ENCODE assay signal across 20 mouse cellular contexts in genomic region chr15:77273947-77274346, GRCm38 (mm10).
"Had no signal": no experiment of that assay in that cellular context is flagged by ENCODE, and none has a peak within 500 bp of the region (broad histone marks: within the 10 kb centered on the region; RNA-seq: fewer than 3 reads in every experiment).

No protein-coding gene starts in this region.

- DNase-seq: kidney, adult 9 months; kidney, postnatal 14 days; kidney, postnatal 4 days; left cerebral cortex, postnatal 4 days; liver, postnatal 0 days; lung, embryonic 14.5 days; right cerebral cortex, postnatal 25 days; thymus, adult 2 months; thymus, postnatal 14 days; thymus, postnatal 4 days had no signal

- H3K9me3 ChIP-seq: limb, embryonic 12.5 days; limb, embryonic 15.5 days; midbrain, embryonic 12.5 days; midbrain, embryonic 15.5 days; neural tube, embryonic 13.5 days had no signal

- H3K36me3 ChIP-seq: limb, embryonic 12.5 days; limb, embryonic 15.5 days; midbrain, embryonic 12.5 days; midbrain, embryonic 15.5 days; neural tube, embryonic 13.5 days had no signal

- ATAC-seq: liver, postnatal 0 days; lung, postnatal 0 days; midbrain, embryonic 15.5 days had no signal

- H3K4me3 ChIP-seq: limb, embryonic 12.5 days; limb, embryonic 15.5 days; midbrain, embryonic 12.5 days; midbrain, embryonic 15.5 days; myocyte; neural tube, embryonic 13.5 days had no signal

- H3K27ac ChIP-seq: limb, embryonic 12.5 days; limb, embryonic 15.5 days; liver, embryonic 14.5 days; macrophage; midbrain, embryonic 12.5 days; midbrain, embryonic 15.5 days; neural tube, embryonic 13.5 days had no signal

- H3K9ac ChIP-seq: limb, embryonic 12.5 days; limb, embryonic 15.5 days; liver, embryonic 14.5 days; liver, postnatal 0 days; lung, embryonic 14.5 days; midbrain, embryonic 12.5 days; midbrain, embryonic 15.5 days; neural tube, embryonic 13.5 days had no signal

- H3K27me3 ChIP-seq: limb, embryonic 12.5 days; limb, embryonic 15.5 days; midbrain, embryonic 12.5 days; midbrain, embryonic 15.5 days; neural tube, embryonic 13.5 days had no signal

- H3K4me2 ChIP-seq: limb, embryonic 12.5 days; limb, embryonic 15.5 days; liver, embryonic 11.5 days; lung, embryonic 14.5 days; midbrain, embryonic 12.5 days; midbrain, embryonic 15.5 days; neural tube, embryonic 13.5 days had no signal
